8 mouse cellular contexts compared by ENCODE assay signal in genomic region chr15:85670789-85671700, GRCm38 (mm10).
DNase-seq lines count a peak whose midpoint lies in the region; ATAC-seq lines count a peak whose summit lies in the region.

No protein-coding gene starts in this region.

- H3K4me3 ChIP-seq in hindbrain, embryonic 11.5 days (ENCODE audit: low read depth, low read length): peak overlapping the region; percentile 62

- H3K4me2 ChIP-seq in hindbrain, embryonic 11.5 days (replicated peaks; ENCODE audit: low read depth, low read length): peak overlapping the region; percentile 87

- peaks cover 81% of the 10 kb centered on the region for H3K27me3 ChIP-seq in hindbrain, embryonic 11.5 days (ENCODE audit: control insufficient read depth, insufficient read depth, low read length)

- H3K9me3 ChIP-seq in hindbrain, embryonic 11.5 days (ENCODE audit: control insufficient read depth, low read length): no peaks in the 10 kb centered on the region

- H3K9ac ChIP-seq in hindbrain, embryonic 11.5 days (ENCODE audit: low read depth, low read length): peak overlapping the region; percentile 79

- H3K36me3 ChIP-seq in hindbrain, embryonic 11.5 days (ENCODE audit: control insufficient read depth, insufficient read depth, low read length): no peaks in the 10 kb centered on the region

- peaks cover 5% of the 10 kb centered on the region; the same call in 1 of the 2 replicates for H3K4me1 ChIP-seq in hindbrain, embryonic 11.5 days (replicated peaks; ENCODE audit: control insufficient read depth, insufficient read depth, low read length)

- WGBS in hindbrain, embryonic 11.5 days: under 1% methylated on average over 67 of the region's 141 CpGs

- peak overlapping the region; percentile 75 for H3K27ac ChIP-seq in hindbrain, embryonic 11.5 days (ENCODE audit: low read depth, low read length)

- peak; percentile 97 for DNase-seq in Muller cell, postnatal 12 days (ENCODE audit: inconsistent ontology term)
- peak; percentile 82 to 83 for DNase-seq in frontal cortex, postnatal 14 days (ENCODE audit: low spot score in 2 of 2)
- DNase-seq in hindbrain, embryonic 11.5 days (ENCODE audit: low spot score): peak; percentile 78
- DNase-seq in layer of hippocampus, postnatal 25 days (ENCODE audit: extremely low spot score in 1 of 2, low spot score in 1 of 2): peak; percentile 82 to 86
- peak; percentile 96 for DNase-seq in lung, postnatal 10 days
- peak; percentile 94 to 95 for DNase-seq in right cerebral cortex, postnatal 10 days (ENCODE audit: low spot score in 2 of 2)

- ATAC-seq in cerebellum, adult (ENCODE audit: insufficient number of reproducible peaks, low FRiP score, low TSS enrichment): peak; percentile 45; the same call in 1 of the 2 replicates
- peak; percentile 85 for ATAC-seq in hindbrain, embryonic 11.5 days (ENCODE audit: low FRiP score)
- ATAC-seq in activated CD4-positive, CD25-positive, alpha-beta regulatory T cell, adult 4 months: no peak
